In the genomic region with DNA sequence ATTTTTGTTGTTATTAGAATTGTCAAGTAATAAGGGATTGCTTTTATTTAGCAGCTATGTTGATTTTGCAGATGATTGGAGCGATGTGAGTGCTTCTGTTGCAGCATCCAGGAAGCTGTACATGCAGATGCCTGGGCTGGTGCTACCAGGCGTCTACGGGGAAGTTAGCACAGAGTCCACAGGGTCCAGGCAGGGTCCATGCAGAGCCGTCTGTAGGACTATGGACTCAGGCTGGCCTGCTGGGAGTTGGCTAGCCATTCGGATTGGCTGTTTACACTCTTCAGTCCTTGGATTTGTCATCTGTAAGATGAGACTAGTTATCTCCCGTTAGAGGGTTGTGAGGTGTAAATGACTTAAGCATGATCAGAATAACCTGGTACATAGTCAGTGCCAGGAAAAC, we compare ENCODE assay signal across 22 mouse cellular contexts. TPM values are rescaled to one million over a fixed set of nuclear protein-coding genes. Genes with fewer than 3 reads are reported as not detected.
DNase-seq lines count a peak whose midpoint lies in the region; ATAC-seq lines count a peak whose summit lies in the region.
"Had no signal": no experiment of that assay in that cellular context is flagged by ENCODE, and none has a peak within 500 bp of the region (broad histone marks: within the 10 kb centered on the region; RNA-seq: fewer than 3 reads in every experiment).

No protein-coding gene starts in this region.

- DNase-seq in kidney, adult 11 months: peak; percentile 72
- peak; percentile 51 for DNase-seq in kidney, postnatal 10 days
- DNase-seq in yolk sac, embryonic 10.5 days (ENCODE audit: low spot score): peak; percentile 57
- DNase-seq in layer of hippocampus, postnatal 36 days: no peak
- no peak for DNase-seq in cerebellum, postnatal 10 days
- DNase-seq: cerebellum, adult 18-20 months; gastrocnemius, postnatal 14 days; heart, postnatal 4 days; layer of hippocampus, adult 9-11 months; lung, postnatal 4 days; thymus, adult 18-20 months had no signal

- WGBS in kidney, embryonic 15.5 days: 89% methylated on average over 6 of the region's 6 CpGs
- WGBS in liver, embryonic 12.5 days (ENCODE audit: insufficient replicate concordance): 73% methylated on average over 6 of the region's 6 CpGs

- H3K9me3 ChIP-seq in kidney, embryonic 15.5 days (replicated peaks): no peaks in the 10 kb centered on the region
- H3K9me3 ChIP-seq in liver, embryonic 12.5 days (replicated peaks): no peaks in the 10 kb centered on the region
- H3K9me3 ChIP-seq: embryonic facial prominence, embryonic 10.5 days; heart, embryonic 15.5 days; hindbrain, embryonic 15.5 days; limb, embryonic 12.5 days; lung, embryonic 15.5 days; stomach, embryonic 15.5 days had no signal

- no peaks in the 10 kb centered on the region for H3K4me1 ChIP-seq in kidney, embryonic 15.5 days
- H3K4me1 ChIP-seq in liver, embryonic 12.5 days: peaks cover 10% of the 10 kb centered on the region
- H3K4me1 ChIP-seq: embryonic facial prominence, embryonic 10.5 days; hindbrain, embryonic 15.5 days; limb, embryonic 12.5 days; lung, embryonic 15.5 days; stomach, embryonic 15.5 days had no signal

- ATAC-seq in kidney, embryonic 15.5 days (replicated peaks; ENCODE audit: low FRiP score): no peak
- ATAC-seq in liver, embryonic 12.5 days: peak; percentile 77
- no peak for ATAC-seq in CD4-positive, CD25-positive, alpha-beta regulatory T cell, adult 4 months

- no peak overlapping the region for H3K4me3 ChIP-seq in kidney, embryonic 15.5 days (replicated peaks)
- H3K4me3 ChIP-seq in liver, embryonic 12.5 days: no peak overlapping the region
- H3K4me3 ChIP-seq: embryonic facial prominence, embryonic 10.5 days; heart, embryonic 15.5 days; hindbrain, embryonic 15.5 days; limb, embryonic 12.5 days; lung, embryonic 15.5 days; stomach, embryonic 15.5 days had no signal

- peaks cover 82% of the 10 kb centered on the region for H3K36me3 ChIP-seq in kidney, embryonic 15.5 days
- peaks cover 88% of the 10 kb centered on the region for H3K36me3 ChIP-seq in liver, embryonic 12.5 days

- no peak overlapping the region for H3K27ac ChIP-seq in kidney, embryonic 15.5 days
- no peak overlapping the region for H3K27ac ChIP-seq in liver, embryonic 12.5 days
- H3K27ac ChIP-seq: embryonic facial prominence, embryonic 10.5 days; heart, embryonic 15.5 days; hindbrain, embryonic 15.5 days; limb, embryonic 12.5 days; lung, embryonic 15.5 days; stomach, embryonic 15.5 days had no signal

- H3K27me3 ChIP-seq in kidney, embryonic 15.5 days: no peaks in the 10 kb centered on the region
- H3K27me3 ChIP-seq in liver, embryonic 12.5 days (replicated peaks): no peaks in the 10 kb centered on the region
- H3K27me3 ChIP-seq: CH12.LX; heart, embryonic 15.5 days; hindbrain, embryonic 15.5 days; limb, embryonic 12.5 days; lung, embryonic 15.5 days; stomach, embryonic 15.5 days had no signal

- H3K9ac ChIP-seq in kidney, embryonic 15.5 days: no peak overlapping the region
- no peak overlapping the region for H3K9ac ChIP-seq in liver, embryonic 12.5 days
- H3K9ac ChIP-seq: heart, embryonic 15.5 days; hindbrain, embryonic 15.5 days; limb, embryonic 12.5 days; lung, embryonic 15.5 days; stomach, embryonic 15.5 days had no signal

- no peak overlapping the region for H3K4me2 ChIP-seq in kidney, embryonic 15.5 days
- H3K4me2 ChIP-seq in liver, embryonic 12.5 days: no peak overlapping the region
- H3K4me2 ChIP-seq: heart, embryonic 15.5 days; hindbrain, embryonic 15.5 days; limb, embryonic 12.5 days; lung, embryonic 15.5 days; stomach, embryonic 15.5 days had no signal

RNA-seq across cellular contexts. Expression of gene Ndc1, which starts 11.4 kb away (rescaled TPM):
- 37.5 and 38.1 TPM in 2 replicates for polyA plus RNA-seq in kidney, embryonic 15.5 days (2015; fragmentation: Nextera tagmentation; extraction: Ambion mirVana)
- 28.9 and 30.3 TPM in 2 replicates for polyA plus RNA-seq in liver, embryonic 12.5 days (2016; fragmentation: Nextera tagmentation; extraction: Ambion mirVana)
- 1 to 10 TPM; 3.8 to 5.3 TPM for polyA plus RNA-seq in CD4-positive, CD25-positive, alpha-beta regulatory T cell, adult 4 months (2017; shearing (Covaris generic))
- total RNA-seq in layer of hippocampus, postnatal 36 days (2021): 10 to 100 TPM; 11.0 to 12.5 TPM

RNA-seq across cellular contexts. Expression of gene Glis1, which starts 55.4 kb away (rescaled TPM):
- 5.0 and 6.4 TPM in 2 replicates for polyA plus RNA-seq in kidney, embryonic 15.5 days (2015; fragmentation: Nextera tagmentation; extraction: Ambion mirVana)
- 0.24 and 0.32 TPM in 2 replicates for polyA plus RNA-seq in liver, embryonic 12.5 days (2016; fragmentation: Nextera tagmentation; extraction: Ambion mirVana)
- not detected for polyA plus RNA-seq in CD4-positive, CD25-positive, alpha-beta regulatory T cell, adult 4 months (2017; shearing (Covaris generic))
- 1 to 10 TPM; 1.2 to 2.3 TPM for total RNA-seq in layer of hippocampus, postnatal 36 days (2021)
- total RNA-seq: common myeloid progenitor, adult 5-6 weeks had no signal

Comparison
In these comparisons a context has a peak if more than half of its experiments do, and no peak if none do; other contexts are left out.
1. DNase-seq: peak in kidney, adult 11 months (single experiment), kidney, postnatal 10 days (single experiment) and yolk sac, embryonic 10.5 days (single experiment); none in layer of hippocampus, postnatal 36 days (0 of 2) and cerebellum, postnatal 10 days (0 of 2).